Mouse (Mus musculus): ENCODE measurements around the gene Gcdh.
A peak's percentile ranks its signal among the peaks of the same experiment; 100 is the strongest.
"Not testable (repeated sequence)": the region's sequence is repeated elsewhere in the genome, so short reads cannot be mapped to it uniquely, and the experiment has no call there.

Gcdh gene

DNA sequence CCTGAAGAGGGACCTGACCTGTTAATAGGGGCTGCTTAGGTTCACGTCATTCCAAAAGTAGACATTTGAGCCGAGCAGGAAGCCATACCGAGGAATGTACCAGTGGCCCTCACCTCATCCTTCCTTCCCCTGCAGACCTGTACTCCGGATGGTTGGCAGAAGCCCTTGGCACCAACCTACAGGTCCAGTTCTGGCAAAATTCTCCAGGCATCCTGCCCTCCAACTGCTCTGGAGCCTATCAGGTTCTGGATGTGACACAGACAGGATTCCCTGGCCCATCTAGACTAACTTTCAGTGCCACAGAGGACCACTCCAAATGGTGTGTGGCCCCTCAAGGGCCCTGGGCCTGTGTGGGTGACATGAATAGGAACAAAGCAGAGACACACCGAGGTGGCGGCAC lies 16.8 kb upstream of the Gcdh start:
- DNase-seq (ENCODE audit: low spot score): no peak

DNA sequence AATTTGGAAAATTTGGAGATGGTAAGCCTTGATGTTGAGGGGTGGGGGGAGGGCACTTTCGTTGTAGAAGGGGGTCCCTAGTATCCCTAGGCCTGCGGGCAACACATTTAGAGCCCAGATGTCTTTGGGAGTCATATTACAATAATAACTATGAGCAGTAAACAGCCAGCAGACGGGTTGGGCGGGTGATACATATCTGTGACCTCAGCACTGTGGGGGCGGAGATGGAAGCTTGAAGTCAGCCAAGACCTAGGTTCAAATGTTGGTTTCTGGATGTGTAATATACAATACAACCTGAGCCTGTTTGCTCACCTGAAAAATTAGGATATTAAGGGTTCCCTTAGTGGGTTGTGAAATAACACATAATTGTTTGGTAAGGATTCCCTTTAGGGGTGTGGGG lies 16.2 kb upstream of the Gcdh start:
- no peak for DNase-seq (ENCODE audit: low spot score)

DNA sequence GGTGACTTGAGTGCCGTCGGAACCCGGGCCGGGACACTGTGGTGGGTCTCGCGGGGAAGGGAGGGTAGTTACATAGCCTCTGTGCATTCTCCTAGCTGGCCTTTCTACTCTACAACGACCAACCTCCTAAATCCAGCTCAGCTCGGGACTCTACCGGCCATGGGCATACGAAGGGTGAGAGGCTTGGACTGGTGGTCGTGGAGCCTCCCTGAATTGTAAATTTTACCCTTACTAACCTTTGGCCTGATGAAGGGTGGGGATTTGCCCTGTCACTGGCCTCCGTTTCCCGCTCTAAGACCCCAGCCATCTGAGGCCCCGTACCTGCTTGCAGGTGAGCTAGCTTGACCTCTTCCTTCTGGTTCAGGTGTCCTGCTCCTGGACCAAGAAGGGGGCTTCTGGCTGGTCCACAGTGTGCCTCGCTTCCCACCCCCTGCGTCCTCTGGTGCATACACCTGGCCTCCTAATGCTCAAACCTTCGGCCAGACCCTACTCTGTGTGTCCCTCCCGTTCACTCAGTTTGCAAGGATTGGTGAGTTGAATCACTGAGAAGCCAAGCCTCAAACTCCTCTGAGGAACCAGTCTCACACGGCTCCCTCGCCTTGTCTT lies 15.5 kb upstream of the Gcdh start:
- DNase-seq (ENCODE audit: low spot score): no peak

DNA sequence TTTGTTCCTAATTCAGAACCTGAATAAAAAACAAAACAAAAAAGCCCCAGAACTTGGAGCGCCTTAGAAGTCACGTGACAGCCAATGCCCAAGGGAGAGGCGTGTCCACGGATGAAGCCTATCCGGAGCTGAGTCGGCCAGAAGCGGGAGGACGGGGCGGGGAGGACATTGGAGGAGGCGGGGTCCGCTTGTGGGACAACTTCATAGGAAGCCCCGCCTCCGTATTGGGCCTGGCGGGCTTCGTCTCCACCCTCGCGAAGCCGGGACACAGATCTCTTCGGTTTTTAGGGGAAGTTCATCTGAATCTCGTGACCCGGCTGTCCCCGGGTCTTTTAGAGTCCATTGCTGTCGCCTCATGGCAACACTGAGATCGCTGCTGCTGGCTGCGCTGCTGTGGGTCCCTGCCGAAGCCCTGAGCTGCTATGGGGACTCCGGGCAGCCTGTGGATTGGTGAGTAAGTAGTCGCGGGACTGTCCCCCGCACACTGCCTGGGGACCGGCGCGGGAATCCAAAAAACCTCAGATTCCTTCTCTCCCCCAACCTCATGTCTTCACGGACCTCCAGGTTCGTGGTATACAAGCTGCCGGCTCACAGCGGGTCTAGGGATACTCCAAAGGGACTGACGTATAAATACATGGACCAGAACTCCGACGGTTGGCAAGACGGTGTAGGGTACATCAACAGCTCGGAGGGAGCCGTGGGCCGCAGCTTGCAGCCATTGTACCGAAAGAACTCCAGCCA lies 14.9 kb upstream of the Gcdh start, which contains the start of gene Dnase2a:
Dnase2a (plus strand) TSS at position 140 of the 741 bp plus-strand sequence.
- peak; percentile 90 for DNase-seq (ENCODE audit: low spot score)

DNA sequence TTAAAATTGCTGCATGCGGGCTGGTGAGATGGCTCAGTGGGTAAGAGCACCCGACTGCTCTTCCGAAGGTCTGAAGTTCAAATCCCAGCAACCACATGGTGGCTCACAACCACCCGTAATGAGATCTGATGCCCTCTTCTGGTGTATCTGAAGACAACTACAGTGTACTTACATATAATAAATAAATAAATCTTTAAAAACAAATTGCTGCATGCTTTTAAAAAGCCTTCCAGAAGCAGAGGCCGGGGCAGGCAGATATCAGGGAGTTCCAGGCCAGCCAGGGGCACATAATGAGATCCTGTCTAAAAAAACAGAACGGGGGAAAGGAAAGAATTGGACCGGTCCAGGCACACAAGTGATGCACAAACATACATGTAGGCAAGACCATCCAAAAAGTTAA lies 14.3 kb upstream of the Gcdh start:
- not testable (repeated sequence) for DNase-seq (ENCODE audit: low spot score)

DNA sequence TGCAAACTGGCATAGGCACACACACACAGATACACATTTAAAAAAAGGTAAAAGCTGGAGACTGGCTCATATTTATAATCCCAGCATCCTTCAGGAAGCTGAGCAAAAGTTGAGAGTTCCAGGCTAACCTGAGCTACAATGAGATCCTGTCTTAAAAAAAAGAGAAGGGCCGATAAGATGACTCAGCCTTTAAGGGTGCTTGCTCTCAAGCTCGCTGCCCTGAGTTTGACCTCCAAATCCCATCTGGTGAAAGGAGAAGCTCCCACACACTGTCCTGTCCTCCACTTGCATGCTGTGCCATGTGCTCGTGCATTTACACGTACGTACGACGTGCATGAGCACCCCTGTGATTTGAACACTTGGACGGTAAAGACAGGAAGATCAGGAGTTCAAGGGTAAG lies 13.8 kb upstream of the Gcdh start:
- DNase-seq (ENCODE audit: low spot score): no peak

DNA sequence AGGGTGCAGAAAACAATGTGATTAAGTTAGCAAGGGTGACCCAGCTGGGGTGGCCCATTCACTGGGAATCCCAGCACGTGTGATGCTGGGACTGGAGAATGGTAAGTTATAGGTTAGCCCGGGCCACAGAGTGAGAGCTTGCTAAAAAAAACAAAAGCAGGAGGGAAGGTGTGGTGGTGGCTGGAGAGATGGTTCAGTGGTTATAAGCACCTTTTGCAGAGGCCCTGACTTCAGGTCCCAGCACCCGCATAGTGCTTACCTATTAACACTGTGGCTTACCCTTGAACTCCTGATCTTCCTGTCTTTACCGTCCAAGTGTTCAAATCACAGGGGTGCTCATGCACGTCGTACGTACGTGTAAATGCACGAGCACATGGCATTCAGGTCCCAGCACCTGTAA lies 13.3 kb upstream of the Gcdh start:
- DNase-seq (ENCODE audit: low spot score): no peak

DNA sequence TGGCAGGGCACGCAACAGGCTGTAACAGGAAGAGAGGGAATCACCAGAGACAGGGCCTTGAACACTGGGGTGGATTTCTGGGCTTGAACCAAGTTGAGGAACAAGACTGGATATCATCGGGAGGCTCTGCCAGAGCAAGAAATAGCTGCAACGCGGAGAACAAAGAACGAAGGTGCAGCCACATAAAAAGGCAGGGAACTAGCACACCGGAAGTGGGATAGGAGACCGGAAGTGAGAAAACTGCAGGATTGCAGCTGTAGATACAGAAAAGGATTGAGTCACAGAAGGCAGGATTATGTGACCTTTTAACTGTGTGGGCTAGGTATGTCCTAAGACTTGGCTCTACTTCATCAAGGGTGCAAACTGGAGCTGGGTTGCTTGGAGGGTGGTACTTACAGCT lies 10.6 kb upstream of the Gcdh start:
- no peak for DNase-seq (ENCODE audit: low spot score)

DNA sequence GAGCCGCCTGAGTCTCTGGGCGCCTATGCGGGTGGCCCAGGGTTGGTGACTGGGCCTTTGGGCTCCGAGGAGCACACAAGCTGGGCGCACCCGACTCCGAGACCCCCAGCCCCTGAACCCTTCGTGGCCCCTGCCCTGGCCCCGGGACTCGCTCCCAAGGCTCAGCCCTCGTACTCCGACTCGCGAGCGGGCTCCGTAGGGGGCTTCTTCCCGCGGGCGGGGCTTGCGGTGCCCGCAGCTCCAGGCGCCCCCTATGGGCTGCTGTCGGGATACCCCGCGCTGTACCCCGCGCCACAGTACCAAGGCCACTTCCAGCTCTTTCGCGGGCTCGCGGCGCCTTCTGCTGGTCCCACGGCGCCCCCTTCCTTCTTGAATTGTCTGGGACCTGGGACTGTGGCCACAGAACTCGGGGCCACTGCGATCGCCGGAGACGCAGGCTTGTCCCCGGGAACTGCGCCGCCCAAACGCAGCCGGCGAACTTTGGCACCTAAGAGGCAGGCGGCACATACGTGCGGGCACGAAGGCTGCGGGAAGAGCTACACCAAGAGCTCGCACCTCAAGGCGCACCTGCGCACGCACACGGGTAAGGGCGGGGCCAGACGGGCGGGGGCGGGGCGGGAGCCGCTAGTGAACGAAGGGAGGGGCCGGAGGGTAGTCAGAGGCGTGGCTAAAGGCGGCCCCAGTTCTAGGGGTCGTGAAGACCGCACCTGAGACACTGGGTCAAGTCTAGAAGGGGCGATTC lies 9.4 kb upstream of the Gcdh start:
- peak; percentile 88 for DNase-seq (ENCODE audit: low spot score)

DNA sequence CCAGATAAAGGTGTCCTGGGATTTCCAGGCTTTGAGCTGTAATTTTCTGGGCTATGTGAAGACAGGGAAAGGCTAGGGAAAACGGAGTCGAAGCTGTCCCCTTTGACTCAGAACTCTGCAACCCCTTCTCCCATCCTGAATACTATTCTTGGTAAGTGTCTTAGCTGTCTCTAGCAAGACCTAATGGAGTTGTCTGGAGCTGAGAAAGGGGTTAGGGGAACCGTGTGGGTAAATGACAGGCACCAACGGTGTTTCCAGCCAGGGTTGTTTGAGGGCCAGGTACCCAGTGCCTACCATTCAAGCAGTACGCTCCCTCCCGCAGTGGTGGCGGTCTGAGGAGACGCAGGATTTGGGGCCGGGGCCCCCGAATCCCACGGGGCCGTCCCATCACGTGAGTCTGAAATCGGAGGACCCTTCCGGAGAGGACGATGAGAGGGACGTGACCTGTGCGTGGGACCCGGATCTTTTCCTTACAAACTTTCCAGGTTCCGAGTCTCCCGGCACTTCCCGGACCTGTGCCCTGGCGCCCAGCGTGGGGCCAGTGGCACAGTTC lies 8.7 kb upstream of the Gcdh start:
- no peak for DNase-seq (ENCODE audit: low spot score)

DNA sequence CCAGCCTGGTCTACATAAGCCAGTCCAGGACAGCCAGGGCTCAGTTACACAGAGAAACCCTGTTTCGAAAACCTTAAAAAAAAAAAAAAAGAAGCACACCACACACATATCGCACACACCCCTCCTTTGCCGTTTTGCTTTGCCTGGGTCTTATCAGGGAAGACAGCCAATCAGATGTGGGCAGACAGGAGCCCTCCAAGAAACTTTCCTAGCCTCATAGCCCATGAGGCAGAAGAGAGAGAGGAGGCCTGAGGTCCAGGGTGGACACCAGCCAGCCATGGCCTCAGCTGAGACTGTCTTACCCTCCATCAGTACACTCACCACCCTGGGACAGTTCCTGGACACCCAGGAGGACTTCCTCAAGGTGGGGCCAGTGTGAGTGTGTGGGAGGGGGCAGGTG lies 8.0 kb upstream of the Gcdh start, which contains the start of gene Klf1:
Klf1 (plus strand) TSS at position 177 of the 400 bp plus-strand sequence.
- DNase-seq (ENCODE audit: low spot score): no peak

DNA sequence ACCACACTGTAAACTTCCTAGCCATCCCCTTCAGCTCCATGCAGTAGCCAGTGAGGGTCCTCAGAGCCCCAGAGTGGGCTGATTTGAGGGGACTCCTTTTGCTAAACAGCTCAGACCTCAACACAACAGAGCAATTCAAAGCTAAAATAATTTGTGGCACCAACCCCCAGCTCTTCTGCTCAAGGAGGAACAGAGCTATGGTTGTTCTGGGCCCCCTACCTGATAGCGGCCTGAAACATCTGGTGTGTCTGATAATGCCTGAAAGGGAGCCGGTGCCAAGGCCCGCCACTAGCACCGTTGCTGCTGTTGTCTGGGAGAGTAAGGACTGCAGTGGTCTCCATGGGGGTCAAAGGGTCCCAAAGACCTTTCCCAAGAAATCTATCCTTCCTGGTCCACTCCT lies 7.3 kb upstream of the Gcdh start:
- DNase-seq (ENCODE audit: low spot score): no peak

DNA sequence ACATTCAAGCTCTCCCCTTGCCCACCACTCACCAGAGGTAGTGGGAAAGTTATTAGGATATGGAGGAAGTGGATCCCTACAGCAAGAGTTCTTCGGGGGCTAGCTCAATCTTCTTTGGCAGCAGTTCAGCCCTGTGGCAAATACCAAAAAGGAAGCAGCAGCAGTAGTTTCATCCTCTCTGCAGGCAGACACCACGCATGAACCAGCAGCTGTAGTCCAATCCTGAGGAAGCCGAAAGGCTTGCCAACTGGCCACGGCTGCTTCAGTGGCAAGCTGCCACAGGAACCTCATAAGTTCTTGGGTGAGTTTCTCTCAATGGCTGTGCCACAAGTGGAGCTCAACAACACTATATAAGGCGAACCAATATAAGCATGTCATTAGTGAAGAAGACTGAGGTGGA lies 2.2 kb upstream of the Gcdh start:
- no peak for DNase-seq (ENCODE audit: low spot score)

DNA sequence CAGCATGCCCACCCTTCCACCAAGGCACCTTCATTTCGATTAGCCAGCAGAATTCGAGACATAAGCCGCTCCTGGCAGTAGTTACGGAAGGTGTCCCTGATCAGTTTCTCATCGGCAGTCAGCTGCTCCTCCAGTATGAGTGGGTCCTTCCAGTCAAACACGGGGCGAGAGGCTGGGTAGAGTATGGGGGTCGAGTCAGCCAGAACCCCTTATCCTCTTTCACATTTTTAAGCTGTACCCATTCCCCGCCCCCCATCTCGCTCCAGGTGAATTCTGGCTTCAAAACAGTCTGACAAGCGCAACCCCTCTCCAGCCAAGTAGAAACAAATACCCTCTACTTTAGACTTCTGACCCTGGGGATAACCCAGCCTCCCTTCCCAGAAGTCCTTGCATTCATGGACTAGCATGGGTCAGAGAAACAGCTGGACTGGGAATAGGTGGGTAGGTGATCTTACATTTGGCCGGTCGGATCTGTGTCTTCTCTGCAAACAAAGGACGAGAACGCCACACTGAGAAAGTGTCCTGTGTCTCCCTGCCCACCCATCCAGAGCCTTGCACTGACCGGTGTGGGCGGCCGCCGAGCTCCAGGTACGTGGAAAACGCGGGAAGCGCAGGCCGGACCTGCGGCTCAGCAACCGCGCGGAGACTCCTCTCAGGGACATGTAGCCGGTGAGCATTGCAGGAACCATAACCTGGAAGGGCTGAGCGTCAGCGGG lies 570 bp downstream of the Gcdh start:
- DNase-seq (ENCODE audit: low spot score): no peak

DNA sequence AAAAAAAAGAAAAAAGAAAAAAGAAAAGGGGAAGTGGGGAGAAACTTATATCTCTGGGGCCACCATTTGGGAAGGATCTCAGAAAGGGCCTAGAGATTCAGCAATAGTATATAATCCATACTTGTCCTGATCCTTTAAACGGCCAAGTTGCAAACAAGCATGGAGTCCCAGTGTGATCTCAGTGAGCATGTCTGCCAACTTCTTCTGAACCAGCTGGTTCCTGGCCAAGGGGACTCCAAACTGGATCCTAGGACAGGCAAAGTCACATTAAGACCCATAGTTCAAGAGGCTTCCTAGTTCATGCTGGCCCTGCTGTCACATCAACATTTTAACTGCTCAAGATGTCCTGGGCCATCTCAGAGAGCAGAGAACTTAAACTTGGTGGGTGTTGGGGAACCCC lies 4.6 kb downstream of the Gcdh start:
- DNase-seq (ENCODE audit: low spot score): no peak

DNA sequence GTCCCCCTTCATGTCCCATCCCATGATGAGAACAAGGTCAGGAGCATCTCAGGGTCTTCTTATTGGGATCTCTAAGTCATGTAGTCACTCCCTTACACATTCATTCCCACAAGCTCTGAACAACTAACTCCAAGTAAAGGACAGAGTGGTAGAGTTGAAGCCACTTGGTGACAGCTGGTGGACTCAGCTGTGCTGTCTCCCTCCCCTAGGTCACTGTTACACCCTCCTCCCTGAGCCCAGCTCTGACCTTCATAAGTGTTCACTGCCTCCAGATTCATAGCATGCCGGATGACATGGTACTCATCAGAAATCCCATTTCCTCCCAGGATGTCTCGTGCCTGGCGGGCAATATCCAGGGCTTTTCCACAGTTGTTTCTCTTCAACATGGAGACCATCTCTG lies 5.4 kb downstream of the Gcdh start:
- no peak for DNase-seq (ENCODE audit: low spot score)

DNA sequence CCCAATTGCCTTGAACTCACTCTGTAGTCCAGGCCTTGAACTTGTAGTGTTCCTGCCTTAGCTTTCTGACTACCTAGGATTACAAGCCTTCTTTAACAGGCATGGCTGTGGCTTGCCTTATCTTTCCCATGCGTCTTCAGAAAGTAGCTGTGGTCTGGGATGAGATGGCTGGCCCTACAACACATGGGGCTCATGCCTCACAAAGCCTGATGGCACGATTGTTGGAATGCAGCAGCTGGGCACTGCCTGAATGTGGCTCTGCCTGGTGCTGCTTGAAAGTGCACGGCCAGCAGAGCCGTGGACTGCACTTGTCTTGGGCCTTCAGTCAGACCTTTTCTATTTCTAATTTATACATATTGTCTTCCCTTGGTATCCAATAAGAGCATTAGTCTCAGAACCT lies 9.0 kb downstream of the Gcdh start:
- DNase-seq (ENCODE audit: low spot score): no peak

DNA sequence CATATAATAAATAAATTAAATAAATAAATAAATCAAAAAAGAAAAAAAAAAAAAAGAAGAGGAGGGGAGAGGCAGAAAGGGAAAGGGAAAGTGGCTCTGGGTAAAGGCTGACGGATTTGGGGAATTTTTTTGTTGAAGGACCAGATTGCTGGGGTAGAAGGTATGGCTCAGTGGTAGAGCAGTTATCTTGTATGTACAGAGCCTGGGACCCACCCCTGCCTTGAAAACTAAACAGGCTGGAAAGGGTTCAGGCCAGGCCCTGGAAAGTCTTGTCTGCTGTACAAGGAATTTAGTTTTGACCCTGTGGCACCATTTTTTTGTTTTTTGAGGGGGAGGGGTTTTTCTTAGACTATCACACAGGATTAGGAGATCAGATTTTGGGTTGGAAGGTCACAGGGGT lies 14.8 kb downstream of the Gcdh start:
- DNase-seq (ENCODE audit: low spot score): no peak

DNA sequence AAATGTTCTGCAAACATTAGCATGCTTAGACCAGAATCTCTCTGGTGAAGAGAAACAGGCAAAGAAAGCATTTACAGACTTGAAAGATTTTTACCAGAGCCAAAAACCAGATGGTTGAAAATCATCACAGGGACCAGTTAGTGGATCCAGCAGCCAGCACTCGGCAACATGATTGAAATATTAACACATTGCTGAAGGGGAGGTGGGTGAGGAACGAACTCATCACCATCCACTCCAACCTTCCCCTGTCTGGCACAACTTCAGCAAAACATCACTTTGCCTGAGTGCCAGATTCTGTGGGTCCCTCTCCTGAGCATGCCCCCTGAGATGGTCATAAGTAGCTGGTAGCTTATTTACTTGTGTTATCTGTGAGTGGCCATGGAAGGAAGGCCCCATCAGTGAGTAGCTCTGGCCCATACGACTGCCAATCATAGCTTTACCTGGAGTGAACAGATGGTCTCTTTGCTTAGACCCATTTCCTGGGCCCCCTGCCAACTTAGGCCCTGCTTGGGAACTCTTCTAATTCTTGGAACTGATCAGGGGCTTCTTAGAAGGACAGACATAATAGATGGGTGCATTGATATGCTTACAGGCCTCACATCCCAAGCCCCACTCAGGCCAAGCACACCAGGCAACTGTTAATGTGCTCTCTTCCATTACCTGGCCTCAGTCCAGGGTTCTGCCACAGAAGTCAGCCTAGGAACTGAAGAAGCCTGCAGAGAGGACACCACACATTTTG lies 16.3 kb downstream of the Gcdh start:
- DNase-seq (ENCODE audit: low spot score): no peak

DNA sequence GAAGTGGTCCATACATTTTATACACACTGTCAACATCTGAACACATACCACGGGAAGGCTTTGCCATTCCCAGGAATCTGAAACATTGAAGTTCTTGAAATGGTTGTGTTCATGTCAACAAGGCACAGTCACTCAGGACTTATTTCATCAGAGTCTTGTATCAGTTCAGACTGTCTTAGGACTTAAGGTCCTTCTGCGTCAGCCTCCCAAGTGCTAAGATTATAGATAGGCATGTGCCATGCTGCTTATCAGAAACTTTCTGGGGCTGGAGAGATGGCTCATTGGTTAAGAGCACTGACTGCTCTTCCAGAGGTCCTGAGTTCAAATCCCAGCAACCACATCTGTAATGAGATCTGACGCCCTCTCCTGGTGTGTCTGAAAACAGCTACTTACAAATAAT lies 19.4 kb downstream of the Gcdh start:
- DNase-seq (ENCODE audit: low spot score): no peak

DNA sequence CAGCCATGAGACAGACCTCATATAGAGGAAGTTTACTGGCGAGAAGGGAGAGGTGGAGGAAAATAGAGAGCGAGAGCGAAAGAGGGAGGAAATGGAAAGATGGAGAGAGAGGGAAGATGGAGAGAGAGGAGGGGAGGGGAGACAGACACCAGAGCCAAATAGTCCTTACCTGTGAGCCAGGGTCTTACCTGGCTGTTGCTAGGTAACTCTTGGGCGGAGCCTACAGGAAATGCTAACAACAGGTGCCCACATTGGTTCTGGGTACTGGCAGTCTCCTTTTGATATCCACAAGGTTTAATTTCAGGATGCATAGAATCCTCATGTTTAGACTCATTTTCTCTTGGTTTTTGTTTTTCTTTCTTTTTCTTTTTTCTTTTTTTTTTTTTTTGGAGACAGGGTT lies 20.7 kb downstream of the Gcdh start:
- DNase-seq (ENCODE audit: low spot score): no peak
